Mouse (Mus musculus): ENCODE results near the gene Mark3. TPM values are rescaled to one million over a fixed set of nuclear protein-coding genes. Genes with fewer than 3 reads are reported as not detected.

Gene Mark3
- polyA plus RNA-seq, 1 experiment, result not detected

DNA sequence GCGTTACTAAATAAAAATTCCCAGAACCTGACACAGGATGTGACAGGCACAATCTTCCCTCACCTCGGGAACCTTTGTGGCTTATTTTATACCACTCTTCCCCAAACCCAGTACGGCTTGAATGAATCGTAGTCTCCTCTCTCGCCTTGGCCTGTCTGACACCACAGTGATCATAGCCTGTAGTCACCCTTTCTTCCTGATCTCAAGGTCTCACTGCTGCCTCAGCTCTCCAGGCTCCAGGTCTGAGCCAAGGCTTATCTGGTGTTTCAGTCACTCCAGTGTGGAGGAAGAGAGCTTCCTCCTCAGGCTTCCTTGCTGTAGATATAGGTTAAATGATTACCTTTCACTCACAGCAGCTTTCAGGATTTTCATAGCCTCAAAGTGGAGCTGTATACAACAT is 25.3 kb downstream of the Mark3 start:
- WGBS, result 82% methylated on average over 5 of the region's 5 CpGs
- no peak overlapping the region for H3K27ac ChIP-seq (ENCODE audit: insufficient read depth, low read depth, low read length)
- no peak overlapping the region for H3K4me3 ChIP-seq (ENCODE audit: insufficient read depth, low read depth, low read length)
- no peaks in the 10 kb centered on the region for H3K4me1 ChIP-seq (ENCODE audit: control insufficient read depth, insufficient read depth, low read length)
- TF ChIP-seq CTCF (IDR thresholded peaks at IDR 0.05; ENCODE audit: insufficient read depth, low read depth, low read length) (no peak), POLR2A (IDR thresholded peaks at IDR 0.05; ENCODE audit: insufficient read depth, low read depth, low read length) (no peak)

GRCm38 (mm10) chr12:111603871-111604270 is 29.5 kb downstream of the Mark3 start:
- Histone ChIP-seq H3K27ac (ENCODE audit: insufficient read depth, low read depth, low read length) (no peak overlapping the region), H3K4me3 (ENCODE audit: insufficient read depth, low read depth, low read length) (no peak overlapping the region), H3K4me1 (ENCODE audit: control insufficient read depth, insufficient read depth, low read length) (no peaks in the 10 kb centered on the region)
- TF ChIP-seq POLR2A (IDR thresholded peaks at IDR 0.05; ENCODE audit: insufficient read depth, low read depth, low read length) (no peak), CTCF (IDR thresholded peaks at IDR 0.05; ENCODE audit: insufficient read depth, low read depth, low read length) (no peak)
- WGBS, result 88% methylated on average over 3 of the region's 3 CpGs

DNA sequence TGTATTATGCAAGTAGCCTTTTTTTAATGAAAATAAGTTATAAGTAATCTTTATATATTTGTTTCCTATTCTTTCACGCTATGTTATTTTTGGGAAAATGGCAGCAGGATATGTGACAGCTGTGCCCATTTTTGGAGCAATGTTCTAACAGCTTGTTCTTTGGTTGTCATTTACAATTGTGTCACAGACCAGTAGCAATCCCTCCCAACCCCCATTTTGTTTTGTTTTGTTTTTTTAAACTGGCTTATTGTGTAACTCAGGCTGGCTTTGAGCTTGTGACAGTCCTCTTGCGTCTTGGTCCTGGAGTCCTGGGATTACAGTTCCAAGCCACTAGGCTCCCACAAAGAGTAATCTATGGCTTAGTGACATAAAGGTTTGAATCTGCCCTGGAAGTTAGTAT is 31.3 kb downstream of the Mark3 start:
- H3K4me1 ChIP-seq (ENCODE audit: control insufficient read depth, insufficient read depth, low read length), result no peaks in the 10 kb centered on the region
- WGBS, result 83% methylated on average over 2 of the region's 2 CpGs
- no peak for TF ChIP-seq POLR2A (IDR thresholded peaks at IDR 0.05; ENCODE audit: insufficient read depth, low read depth, low read length)
- TF ChIP-seq CTCF (IDR thresholded peaks at IDR 0.05; ENCODE audit: insufficient read depth, low read depth, low read length), result no peak
- no peak overlapping the region for H3K4me3 ChIP-seq (ENCODE audit: insufficient read depth, low read depth, low read length)
- H3K27ac ChIP-seq (ENCODE audit: insufficient read depth, low read depth, low read length), result no peak overlapping the region

DNA sequence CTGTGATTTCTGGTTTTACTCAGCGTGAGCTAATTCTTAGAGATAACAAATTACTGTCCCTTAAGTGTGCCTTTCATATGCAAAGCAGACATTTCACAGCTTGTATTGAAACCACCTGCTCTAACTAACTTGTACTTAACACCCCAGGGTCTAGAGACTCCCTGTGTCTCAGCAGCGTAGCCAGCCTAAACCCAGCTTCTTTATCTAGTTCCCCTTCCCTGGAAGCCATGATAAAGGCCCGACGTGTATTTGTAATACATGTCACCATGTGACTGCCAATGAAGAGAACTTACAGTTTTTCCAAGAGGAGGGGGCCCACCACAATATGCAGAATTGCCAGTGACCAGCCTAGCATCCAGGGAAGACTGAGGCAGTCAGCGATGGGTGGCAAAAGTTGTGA is 33.7 kb downstream of the Mark3 start:
- TF ChIP-seq POLR2A (IDR thresholded peaks at IDR 0.05; ENCODE audit: insufficient read depth, low read depth, low read length) (no peak), CTCF (IDR thresholded peaks at IDR 0.05; ENCODE audit: insufficient read depth, low read depth, low read length) (no peak)
- 22% methylated on average over 5 of the region's 5 CpGs for WGBS
- Histone ChIP-seq H3K27ac (ENCODE audit: insufficient read depth, low read depth, low read length) (no peak overlapping the region), H3K4me1 (ENCODE audit: control insufficient read depth, insufficient read depth, low read length) (no peaks in the 10 kb centered on the region), H3K4me3 (ENCODE audit: insufficient read depth, low read depth, low read length) (no peak overlapping the region)

DNA sequence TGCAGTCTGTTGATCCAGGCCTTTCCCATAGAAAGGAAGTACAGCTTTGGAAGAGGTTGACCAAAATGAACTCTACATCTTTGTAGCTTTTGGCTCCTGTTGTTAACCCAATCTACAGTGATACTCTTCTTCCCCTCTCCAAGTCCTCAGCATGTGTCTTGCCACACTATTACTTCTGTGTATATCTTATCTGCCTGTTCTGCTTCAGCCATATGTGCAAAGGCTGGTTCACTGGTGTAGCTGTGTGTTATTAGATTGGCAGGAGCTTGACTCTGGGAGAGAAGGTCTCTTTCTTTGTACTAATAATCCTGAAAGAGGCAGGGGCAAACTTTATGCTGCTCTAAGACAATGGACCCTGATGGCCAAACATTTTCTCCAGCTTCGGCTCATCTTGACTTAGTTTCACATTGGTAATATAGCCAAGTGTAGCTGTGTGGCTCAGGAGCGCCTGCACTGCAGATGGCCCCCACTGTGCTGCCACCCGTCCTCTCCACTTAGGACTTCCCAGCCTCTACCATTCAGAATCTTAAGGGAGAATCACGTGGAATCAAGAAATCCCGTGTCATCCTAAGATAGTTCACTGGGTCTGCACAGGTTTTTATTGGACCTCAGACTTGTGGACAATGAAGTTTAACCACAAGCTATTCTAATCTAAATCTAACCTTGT is 40.3 kb downstream of the Mark3 start:
- Histone ChIP-seq H3K4me3 (ENCODE audit: insufficient read depth, low read depth, low read length) (no peak overlapping the region), H3K4me1 (ENCODE audit: control insufficient read depth, insufficient read depth, low read length) (peaks cover 3% of the 10 kb centered on the region; the same call in 1 of the 2 replicates), H3K27ac (ENCODE audit: insufficient read depth, low read depth, low read length) (no peak overlapping the region)
- TF ChIP-seq POLR2A (IDR thresholded peaks at IDR 0.05; ENCODE audit: insufficient read depth, low read depth, low read length) (no peak), CTCF (IDR thresholded peaks at IDR 0.05; ENCODE audit: insufficient read depth, low read depth, low read length) (no peak)
- 84% methylated on average over 5 of the region's 5 CpGs for WGBS

- H3K4me3 ChIP-seq (ENCODE audit: insufficient read depth, low read depth, low read length), result no peak overlapping the region
- 69% methylated on average over 7 of the region's 7 CpGs for WGBS
- TF ChIP-seq CTCF (IDR thresholded peaks at IDR 0.05; ENCODE audit: insufficient read depth, low read depth, low read length) (no peak), POLR2A (IDR thresholded peaks at IDR 0.05; ENCODE audit: insufficient read depth, low read depth, low read length) (no peak)
- peaks cover 3% of the 10 kb centered on the region; the same call in 1 of the 2 replicates for H3K4me1 ChIP-seq (ENCODE audit: control insufficient read depth, insufficient read depth, low read length)
- H3K27ac ChIP-seq (ENCODE audit: insufficient read depth, low read depth, low read length), result no peak overlapping the region
These were observed 43.9 kb downstream of the Mark3 start for GRCm38 (mm10) chr12:111618266-111618665.

- Histone ChIP-seq H3K4me1 (ENCODE audit: control insufficient read depth, insufficient read depth, low read length) (peaks cover 2% of the 10 kb centered on the region; the same call in 1 of the 2 replicates), H3K4me3 (ENCODE audit: insufficient read depth, low read depth, low read length) (no peak overlapping the region), H3K27ac (ENCODE audit: insufficient read depth, low read depth, low read length) (no peak overlapping the region)
- TF ChIP-seq POLR2A (IDR thresholded peaks at IDR 0.05; ENCODE audit: insufficient read depth, low read depth, low read length), result no peak
- peak; percentile 60; the same call in 1 of the 2 replicates for TF ChIP-seq CTCF (IDR thresholded peaks at IDR 0.05; ENCODE audit: insufficient read depth, low read depth, low read length)
- WGBS, result 45% methylated on average over 6 of the region's 6 CpGs
These were observed 73.8 kb downstream of the Mark3 start for GRCm38 (mm10) chr12:111648061-111648645.

DNA sequence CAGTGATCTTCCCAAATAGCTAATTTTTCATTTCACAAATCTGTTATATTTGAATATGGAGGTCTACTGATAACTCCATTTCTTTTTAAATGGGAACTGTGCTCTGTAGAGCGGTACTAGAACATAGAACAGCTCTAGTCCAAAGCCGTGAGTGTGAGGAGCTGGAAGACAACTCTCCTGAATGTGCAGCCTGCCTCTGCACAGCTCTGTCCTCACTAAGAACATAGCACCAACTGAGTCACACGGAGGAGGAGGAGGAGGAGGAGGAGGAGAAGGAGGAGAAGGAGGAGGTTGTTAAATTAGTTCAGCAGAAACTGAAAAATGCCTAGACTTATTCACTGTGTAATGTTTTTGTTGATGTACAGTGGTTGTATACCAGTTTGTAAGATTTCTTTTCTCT is 78.6 kb downstream of the Mark3 start:
- TF ChIP-seq CTCF (IDR thresholded peaks at IDR 0.05; ENCODE audit: insufficient read depth, low read depth, low read length), result no peak
- TF ChIP-seq POLR2A (IDR thresholded peaks at IDR 0.05; ENCODE audit: insufficient read depth, low read depth, low read length), result no peak
- no peak overlapping the region for H3K4me3 ChIP-seq (ENCODE audit: insufficient read depth, low read depth, low read length)
- H3K27ac ChIP-seq (ENCODE audit: insufficient read depth, low read depth, low read length), result peak overlapping the region; percentile 63; the same call in 1 of the 2 replicates
- peaks cover 22% of the 10 kb centered on the region for H3K4me1 ChIP-seq (ENCODE audit: control insufficient read depth, insufficient read depth, low read length)
- 41% methylated on average over 3 of the region's 3 CpGs for whole genome bisulfite sequencing

GRCm38 (mm10) chr12:111653434-111653833 is 79.1 kb downstream of the Mark3 start:
- Histone ChIP-seq H3K4me1 (ENCODE audit: control insufficient read depth, insufficient read depth, low read length) (peaks cover 21% of the 10 kb centered on the region), H3K4me3 (ENCODE audit: insufficient read depth, low read depth, low read length) (no peak overlapping the region), H3K27ac (ENCODE audit: insufficient read depth, low read depth, low read length) (peak overlapping the region; percentile 92)
- WGBS, result 15% methylated on average over 3 of the region's 3 CpGs
- TF ChIP-seq CTCF (IDR thresholded peaks at IDR 0.05; ENCODE audit: insufficient read depth, low read depth, low read length) (peak; percentile 70), POLR2A (IDR thresholded peaks at IDR 0.05; ENCODE audit: insufficient read depth, low read depth, low read length) (no peak)

Data from olfactory bulb, adult 2 months (tissue).